Mouse (Mus musculus) neutrophil, adult 83 days (primary cell): Measurements from ENCODE around the gene Fcgr4. TPM values are rescaled to one million over a fixed set of nuclear protein-coding genes. Genes with fewer than 3 reads are reported as not detected.

Experiments used
- total RNA-seq, 2 experiments: library from RNA; stranded (reverse); gene quantifications; one replicate each; pipeline ENCODE4 v1.2.4; 2023

Fcgr4 gene
- total RNA-seq, result 10 to 100 TPM; 69.2 to 69.8 TPM

GRCm38 (mm10) chr1:171018737-171019136 is at the start of gene Fcgr4:
Gene Fcgr4, plus strand, starts transcription at chr1:171018920.

GRCm38 (mm10) chr1:170976447-170976846 is 42.3 kb upstream of the Fcgr4 start, which contains the start of gene Fcgr2b:
Gene Fcgr2b, minus strand, starts transcription at chr1:170976547.

GRCm38 (mm10) chr1:171064491-171065242 is 45.9 kb downstream of the Fcgr4 start, which contains the start of gene Fcgr3:
Gene Fcgr3, minus strand, starts transcription at chr1:171064935.

Other genes starting within 250 kb of the Fcgr4 start
- gene Atf6, start 151.1 kb upstream of the Fcgr4 start, total RNA-seq, result 10 to 100 TPM; 20.0 to 23.1 TPM
- gene Gm26620, start 133.9 kb upstream of the Fcgr4 start, total RNA-seq, result not detected
- gene Dusp12, start 133.4 kb upstream of the Fcgr4 start, total RNA-seq, result 1 to 10 TPM; 4.4 to 8.2 TPM
- gene Fcrlb, start 106.0 kb upstream of the Fcgr4 start, total RNA-seq, result not detected
- 1 to 10 TPM; 2.5 to 3.7 TPM for gene Fcrla, start 91.3 kb upstream of the Fcgr4 start, total RNA-seq
- 100 to 1,000 TPM in 1 of 2 experiments, 10 to 100 TPM in 1; 92.8 to 105 TPM for gene Fcgr2b, start 42.4 kb upstream of the Fcgr4 start, total RNA-seq
- gene Fcgr3, start 46.0 kb downstream of the Fcgr4 start, total RNA-seq, result 100 to 1,000 TPM; 397 to 420 TPM
- gene Cfap126, start 95.0 kb downstream of the Fcgr4 start, total RNA-seq, result under 1 TPM in 1 of 2 experiments, not detected in 1; 0.48 TPM
- 10 to 100 TPM; 90.5 to 99.9 TPM for gene Sdhc, start 131.7 kb downstream of the Fcgr4 start, total RNA-seq
- gene Mpz, start 131.8 kb downstream of the Fcgr4 start, total RNA-seq, result not detected
- gene Pcp4l1, start 177.3 kb downstream of the Fcgr4 start, total RNA-seq, result 1 to 10 TPM in 1 of 2 experiments, under 1 TPM in 1; 0.44 to 1.1 TPM
- not detected for gene Nr1i3, start 195.1 kb downstream of the Fcgr4 start, total RNA-seq
- gene Tomm40l, start 203.6 kb downstream of the Fcgr4 start, total RNA-seq, result 10 to 100 TPM; 12.6 to 13.3 TPM
- not detected for gene Apoa2, start 206.1 kb downstream of the Fcgr4 start, total RNA-seq
- 1,000 to 10,000 TPM in 1 of 2 experiments, 100 to 1,000 TPM in 1; 983 to 1,080 TPM for gene Fcer1g, start 215.4 kb downstream of the Fcgr4 start, total RNA-seq
- not detected for gene Adamts4, start 231.5 kb downstream of the Fcgr4 start, total RNA-seq
- gene Ndufs2, start 232.5 kb downstream of the Fcgr4 start, total RNA-seq, result 100 to 1,000 TPM in 1 of 2 experiments, 10 to 100 TPM in 1; 98.7 to 109 TPM